Mouse (Mus musculus) spleen, postnatal 14 days (tissue): Measurements from ENCODE around the gene Grip1.

ENCODE experiments used
- DNase-seq, 2 experiments: peaks; one replicate each; pipeline ENCODE4 v3.0.0; 2021 to 2022; ENCODE audit warnings: low spot score in 2 of 2

Grip1 gene

GRCm38 (mm10) chr10:119756271-119756670 lies 302.6 kb downstream of the Grip1 start:
- no peak for DNase-seq

- DNase-seq: no peak
Observed at GRCm38 (mm10) chr10:119757219-119757618, 303.6 kb downstream of the Grip1 start.

GRCm38 (mm10) chr10:119761451-119762367 lies 308.1 kb downstream of the Grip1 start:
- no peak for DNase-seq

GRCm38 (mm10) chr10:119778871-119779270 lies 325.2 kb downstream of the Grip1 start:
- no peak for DNase-seq

GRCm38 (mm10) chr10:119779657-119780056 lies 326.0 kb downstream of the Grip1 start:
- DNase-seq: no peak

- DNase-seq: no peak
Observed at GRCm38 (mm10) chr10:119790507-119790906, 336.9 kb downstream of the Grip1 start.

GRCm38 (mm10) chr10:119802421-119802820 lies 348.8 kb downstream of the Grip1 start:
- DNase-seq: no peak

- DNase-seq: no peak
Observed at GRCm38 (mm10) chr10:119803633-119804422, 350.2 kb downstream of the Grip1 start.

GRCm38 (mm10) chr10:119804423-119804814 lies 350.8 kb downstream of the Grip1 start:
- no peak for DNase-seq

- DNase-seq: no peak
Observed at GRCm38 (mm10) chr10:119805082-119805481, 351.5 kb downstream of the Grip1 start.

- no peak for DNase-seq
Observed at GRCm38 (mm10) chr10:119806151-119806550, 352.5 kb downstream of the Grip1 start.

GRCm38 (mm10) chr10:119808384-119808783 lies 354.8 kb downstream of the Grip1 start:
- no peak for DNase-seq

GRCm38 (mm10) chr10:119814087-119814486 lies 360.5 kb downstream of the Grip1 start:
- no peak for DNase-seq

GRCm38 (mm10) chr10:119816001-119816400 lies 362.4 kb downstream of the Grip1 start:
- no peak for DNase-seq

GRCm38 (mm10) chr10:119818381-119818780 lies 364.8 kb downstream of the Grip1 start:
- DNase-seq: no peak

GRCm38 (mm10) chr10:119819102-119819681 lies 365.6 kb downstream of the Grip1 start:
- DNase-seq: no peak

GRCm38 (mm10) chr10:119819740-119820139 lies 366.1 kb downstream of the Grip1 start:
- DNase-seq: no peak

GRCm38 (mm10) chr10:119820428-119820827 lies 366.8 kb downstream of the Grip1 start:
- DNase-seq: no peak

GRCm38 (mm10) chr10:119823691-119824090 lies 370.1 kb downstream of the Grip1 start:
- DNase-seq: no peak

GRCm38 (mm10) chr10:119824521-119824920 lies 370.9 kb downstream of the Grip1 start:
- no peak for DNase-seq

- DNase-seq: no peak
Observed at GRCm38 (mm10) chr10:119830388-119830956, 376.8 kb downstream of the Grip1 start.

GRCm38 (mm10) chr10:119831086-119831485 lies 377.5 kb downstream of the Grip1 start:
- DNase-seq: no peak
